Mouse (Mus musculus): Measurements from ENCODE around the gene Chchd6. TPM values are rescaled to one million over a fixed set of nuclear protein-coding genes. Genes with fewer than 3 reads are reported as not detected.

The Chchd6 gene
- polyA plus RNA-seq, 1 experiment: 18.6 TPM

GRCm38 (mm10) chr6:89592016-89592415, 3.4 kb downstream of the Chchd6 start:
- DNase-seq (ENCODE audit: low read depth, low spot score): no peak
- 79% methylated on average over 3 of the region's 3 CpGs for WGBS

- no peak for DNase-seq (ENCODE audit: low read depth, low spot score)
- 76% methylated on average over 3 of the region's 3 CpGs for WGBS
Observed at GRCm38 (mm10) chr6:89591531-89591930, 3.9 kb downstream of the Chchd6 start.

GRCm38 (mm10) chr6:89585696-89586095, 9.8 kb downstream of the Chchd6 start:
- no peak for DNase-seq (ENCODE audit: low read depth, low spot score)

- no peak for DNase-seq (ENCODE audit: low read depth, low spot score)
Observed at GRCm38 (mm10) chr6:89584634-89585409, 10.6 kb downstream of the Chchd6 start.

GRCm38 (mm10) chr6:89583170-89583569, 12.3 kb downstream of the Chchd6 start:
- no peak for DNase-seq (ENCODE audit: low read depth, low spot score)
- 97% methylated on average over 3 of the region's 3 CpGs for WGBS

More at GRCm38 (mm10) chr6:89584634-89585409, 10.6 kb downstream of the Chchd6 start:
- WGBS: 58% methylated on average over 5 of the region's 5 CpGs

- no peak for DNase-seq (ENCODE audit: low read depth, low spot score)
- WGBS: 40% methylated on average over 2 of the region's 2 CpGs
Observed at GRCm38 (mm10) chr6:89574641-89575040, 20.8 kb downstream of the Chchd6 start.

GRCm38 (mm10) chr6:89573768-89574167, 21.7 kb downstream of the Chchd6 start:
- WGBS: 86% methylated on average over 2 of the region's 2 CpGs
- DNase-seq (ENCODE audit: low read depth, low spot score): no peak

- DNase-seq (ENCODE audit: low read depth, low spot score): no peak
Observed at GRCm38 (mm10) chr6:89572921-89573636, 22.4 kb downstream of the Chchd6 start.

GRCm38 (mm10) chr6:89569370-89569769, 26.1 kb downstream of the Chchd6 start:
- DNase-seq (ENCODE audit: low read depth, low spot score): no peak
- 73% methylated on average over 4 of the region's 4 CpGs for WGBS

GRCm38 (mm10) chr6:89566740-89567139, 28.7 kb downstream of the Chchd6 start:
- 92% methylated on average over 4 of the region's 4 CpGs for WGBS
- no peak for DNase-seq (ENCODE audit: low read depth, low spot score)

- DNase-seq (ENCODE audit: low read depth, low spot score): no peak
- WGBS: 72% methylated on average over 4 of the region's 4 CpGs
Observed at GRCm38 (mm10) chr6:89563381-89563780, 32.1 kb downstream of the Chchd6 start.

GRCm38 (mm10) chr6:89560826-89561225, 34.6 kb downstream of the Chchd6 start:
- whole genome bisulfite sequencing: 60% methylated on average over 2 of the region's 2 CpGs
- DNase-seq (ENCODE audit: low read depth, low spot score): no peak

GRCm38 (mm10) chr6:89557654-89558053, 37.8 kb downstream of the Chchd6 start:
- WGBS: 66% methylated on average over 4 of the region's 4 CpGs
- no peak for DNase-seq (ENCODE audit: low read depth, low spot score)

GRCm38 (mm10) chr6:89556566-89556965, 38.9 kb downstream of the Chchd6 start:
- no peak for DNase-seq (ENCODE audit: low read depth, low spot score)
- WGBS: 72% methylated on average over 7 of the region's 7 CpGs

- 86% methylated on average over 1 of the region's 1 CpGs for WGBS
- no peak for DNase-seq (ENCODE audit: low read depth, low spot score)
Observed at GRCm38 (mm10) chr6:89555971-89556370, 39.5 kb downstream of the Chchd6 start.

GRCm38 (mm10) chr6:89554029-89554428, 41.4 kb downstream of the Chchd6 start:
- DNase-seq (ENCODE audit: low read depth, low spot score): no peak
- WGBS: 85% methylated on average over 5 of the region's 5 CpGs

GRCm38 (mm10) chr6:89553012-89553704, 42.3 kb downstream of the Chchd6 start:
- 6% methylated on average over 4 of the region's 4 CpGs for WGBS
- peak; percentile 40 for DNase-seq (ENCODE audit: low read depth, low spot score)

- WGBS: 74% methylated on average over 6 of the region's 6 CpGs
- DNase-seq (ENCODE audit: low read depth, low spot score): no peak
Observed at GRCm38 (mm10) chr6:89552321-89553011, 43.0 kb downstream of the Chchd6 start.

- DNase-seq (ENCODE audit: low read depth, low spot score): no peak
- 86% methylated on average over 3 of the region's 3 CpGs for WGBS
Observed at GRCm38 (mm10) chr6:89549157-89549556, 46.3 kb downstream of the Chchd6 start.

- WGBS: 70% methylated on average over 3 of the region's 3 CpGs
Observed at GRCm38 (mm10) chr6:89547951-89548350, 47.5 kb downstream of the Chchd6 start.

More at GRCm38 (mm10) chr6:89547951-89548350, 47.5 kb downstream of the Chchd6 start:
- no peak for DNase-seq (ENCODE audit: low read depth, low spot score)

Data from large intestine, adult 2 months (tissue).